Mouse (Mus musculus) liver, embryonic 11.5 days (tissue): ENCODE results near the gene Erp44. TPM values are rescaled to one million over a fixed set of nuclear protein-coding genes. Genes with fewer than 3 reads are reported as not detected.
A peak's percentile ranks its signal among the peaks of the same experiment; 100 is the strongest.

Experiments
- ATAC-seq: fragments of 200-750 bp; cut with Nextera tagmentation; replicated peaks from 2 replicates; pipeline ENCODE4 v1.8.0; 2017; ENCODE audit warnings: moderate number of reproducible peaks, mild to moderate bottlenecking, moderate TSS enrichment, moderate library complexity; ENCODE audit not compliant: low FRiP score
- DNase-seq: peaks from one replicate; pipeline ENCODE4 v3.0.0-alpha.2; 2017; ENCODE audit warnings: low spot score
- H3K27ac ChIP-seq: fragments of 300-500 bp; sonication (generic); 2 replicates; pipeline ENCODE4 v1.5.1; 2014; ENCODE audit warnings: mild to moderate bottlenecking, low read depth, low read length, control low read depth
- H3K27me3 ChIP-seq: fragments of 300-500 bp; sonication (generic); replicated peaks from 2 replicates; pipeline ENCODE4 v1.6.1; 2014; ENCODE audit warnings: low read length, mixed read lengths; ENCODE audit not compliant: control insufficient read depth, insufficient read depth
- H3K36me3 ChIP-seq: fragments of 300-500 bp; sonication (generic); 2 replicates; pipeline ENCODE4 v1.6.1; 2014; ENCODE audit warnings: mild to moderate bottlenecking, low read length, moderate library complexity, mixed read lengths; ENCODE audit not compliant: control insufficient read depth, insufficient read depth
- H3K4me1 ChIP-seq: fragments of 300-500 bp; sonication (generic); replicated peaks from 2 replicates; pipeline ENCODE4 v1.6.1; 2014; ENCODE audit warnings: low read length, mixed read lengths; ENCODE audit not compliant: control insufficient read depth, insufficient read depth
- H3K4me2 ChIP-seq: fragments of 300-500 bp; sonication (generic); 2 replicates; pipeline ENCODE4 v1.6.1; 2014; ENCODE audit warnings: mild to moderate bottlenecking, control low read depth, moderate library complexity
- H3K4me3 ChIP-seq: fragments of 300-500 bp; sonication (generic); 2 replicates; pipeline ENCODE4 v1.5.1; 2014; ENCODE audit warnings: low read depth, low read length, control low read depth
- H3K9ac ChIP-seq: fragments of 300-500 bp; sonication (generic); 2 replicates; pipeline ENCODE4 v1.6.1; 2014; ENCODE audit warnings: low read depth, low read length, control low read depth
- H3K9me3 ChIP-seq: fragments of 300-500 bp; sonication (generic); 2 replicates; pipeline ENCODE4 v1.6.1; 2016; ENCODE audit warnings: low read length, inconsistent platforms, mixed read lengths; ENCODE audit not compliant: control insufficient read depth
- WGBS: fragments of 180-500 bp; shearing (Covaris S2); extraction: QIAGEN DNeasy Blood & Tissue Kit; methylation state at CpG from one replicate; pipeline ENCODE4 v1.1.7; 2014; 5-methylcytosine and 5-hydroxymethylcytosine counted together
- polyA plus RNA-seq: library from polyadenylated mRNA; unstranded; fragments of >200 nt; fragmentation: Nextera tagmentation; extraction: Ambion mirVana; gene quantifications from 2 replicates; pipeline ENCODE4 v1.2.1, GENCODE M21; 2014

Erp44 gene
- polyA plus RNA-seq, 1 experiment from 2014 or later: 73.4 TPM

DNA sequence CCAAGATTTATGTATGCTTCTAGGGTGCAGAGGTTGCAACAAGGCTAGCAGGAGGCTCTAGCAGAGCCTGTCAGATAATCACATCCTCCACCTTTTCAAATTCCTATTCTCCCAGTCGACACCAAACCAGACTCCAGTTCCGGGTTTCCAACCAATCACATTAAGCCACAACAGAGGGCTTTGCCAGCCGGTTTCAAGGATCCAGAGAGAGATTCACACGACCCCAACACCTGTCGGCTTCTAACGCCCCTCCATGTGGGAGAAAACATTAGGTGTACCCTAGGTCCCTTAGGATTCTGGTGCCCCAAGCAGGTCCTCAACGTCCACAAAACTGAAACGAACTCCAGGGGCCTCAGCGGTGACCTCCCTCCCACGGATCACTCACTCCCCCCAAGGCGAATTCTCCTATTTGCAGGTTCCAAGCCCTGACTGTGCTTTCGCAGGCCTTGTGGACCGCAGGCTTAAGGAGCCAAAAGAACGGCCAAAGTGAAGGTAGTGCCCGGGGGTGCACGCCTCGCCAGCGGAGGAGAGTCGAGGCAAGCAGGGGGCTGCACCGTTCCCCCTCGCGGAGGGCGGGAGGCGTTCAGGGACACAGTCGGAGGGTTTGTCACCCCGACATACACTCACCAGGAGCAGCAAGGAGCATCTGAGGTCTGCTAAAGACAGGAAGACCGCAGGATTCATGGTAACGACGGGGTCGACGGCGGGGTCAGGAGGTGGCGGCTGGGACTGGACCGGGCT lies 431 bp downstream of the Erp44 start:
- Histone ChIP-seq H3K36me3 (no peaks in the 10 kb centered on the region), H3K9ac (peak overlapping the region; percentile 93), H3K9me3 (no peaks in the 10 kb centered on the region), H3K4me1 (peaks cover 4% of the 10 kb centered on the region; the same call in 1 of the 2 replicates), H3K4me3 (peak overlapping the region; percentile 96), H3K4me2 (peak overlapping the region; percentile 88), H3K27me3 (no peaks in the 10 kb centered on the region), H3K27ac (peak overlapping the region; percentile 74; the same call in 1 of the 2 replicates)
- DNase-seq: peak; percentile 52
- WGBS: 0% methylated on average over 34 of the region's 34 CpGs
- no peak; the same call in 1 of the 2 replicates for ATAC-seq

DNA sequence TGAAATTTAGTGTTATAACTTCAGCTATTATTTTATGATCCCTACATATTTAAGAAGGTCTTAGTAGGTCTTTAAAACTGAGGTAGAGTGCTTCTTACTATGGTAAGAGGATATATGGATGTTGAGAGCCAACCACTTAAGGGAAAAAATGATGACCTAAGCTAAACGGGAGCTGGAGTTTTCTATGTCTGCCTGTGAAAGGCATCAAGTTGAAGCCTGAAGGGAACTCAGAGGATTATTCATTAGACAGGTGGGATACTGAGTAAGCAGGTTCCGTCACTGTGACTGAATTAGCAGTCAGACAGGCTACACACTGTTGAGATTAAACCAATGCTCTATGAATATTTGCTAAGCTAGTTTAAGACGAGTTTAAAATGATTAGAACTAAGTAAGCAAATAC lies 2.3 kb downstream of the Erp44 start:
- ATAC-seq (no peak), DNase-seq (no peak)
- Histone ChIP-seq H3K4me2 (no peak overlapping the region), H3K4me1 (peaks cover 4% of the 10 kb centered on the region; the same call in 1 of the 2 replicates), H3K9ac (no peak overlapping the region), H3K4me3 (no peak overlapping the region), H3K27me3 (no peaks in the 10 kb centered on the region), H3K36me3 (no peaks in the 10 kb centered on the region), H3K9me3 (no peaks in the 10 kb centered on the region), H3K27ac (no peak overlapping the region)
- 80% methylated on average over 3 of the region's 3 CpGs for WGBS

DNA sequence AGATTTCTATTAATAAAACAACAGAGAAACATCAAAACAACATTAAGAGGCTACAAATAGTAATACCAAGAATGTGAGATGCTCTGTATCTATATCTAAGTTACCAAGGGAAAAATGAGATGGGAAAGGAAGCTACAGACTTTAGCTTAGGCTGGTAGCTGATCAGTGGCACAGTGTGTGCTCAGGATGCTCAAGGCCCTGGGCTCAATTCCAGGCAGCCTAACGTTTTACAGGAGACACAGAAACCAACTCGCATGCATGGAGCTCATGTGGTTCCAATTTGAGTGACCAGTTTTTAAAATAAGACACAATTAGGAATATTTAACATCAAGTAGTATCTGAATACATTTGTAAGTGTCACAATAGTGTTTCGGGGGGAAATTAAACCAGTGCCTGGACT lies 3.6 kb downstream of the Erp44 start:
- Histone ChIP-seq H3K4me3 (no peak overlapping the region), H3K27ac (no peak overlapping the region), H3K36me3 (no peaks in the 10 kb centered on the region), H3K4me2 (no peak overlapping the region), H3K27me3 (no peaks in the 10 kb centered on the region), H3K9me3 (no peaks in the 10 kb centered on the region), H3K9ac (no peak overlapping the region), H3K4me1 (peaks cover 4% of the 10 kb centered on the region; the same call in 1 of the 2 replicates)
- 85% methylated on average over 3 of the region's 3 CpGs for WGBS
- DNase-seq: no peak
- no peak for ATAC-seq

DNA sequence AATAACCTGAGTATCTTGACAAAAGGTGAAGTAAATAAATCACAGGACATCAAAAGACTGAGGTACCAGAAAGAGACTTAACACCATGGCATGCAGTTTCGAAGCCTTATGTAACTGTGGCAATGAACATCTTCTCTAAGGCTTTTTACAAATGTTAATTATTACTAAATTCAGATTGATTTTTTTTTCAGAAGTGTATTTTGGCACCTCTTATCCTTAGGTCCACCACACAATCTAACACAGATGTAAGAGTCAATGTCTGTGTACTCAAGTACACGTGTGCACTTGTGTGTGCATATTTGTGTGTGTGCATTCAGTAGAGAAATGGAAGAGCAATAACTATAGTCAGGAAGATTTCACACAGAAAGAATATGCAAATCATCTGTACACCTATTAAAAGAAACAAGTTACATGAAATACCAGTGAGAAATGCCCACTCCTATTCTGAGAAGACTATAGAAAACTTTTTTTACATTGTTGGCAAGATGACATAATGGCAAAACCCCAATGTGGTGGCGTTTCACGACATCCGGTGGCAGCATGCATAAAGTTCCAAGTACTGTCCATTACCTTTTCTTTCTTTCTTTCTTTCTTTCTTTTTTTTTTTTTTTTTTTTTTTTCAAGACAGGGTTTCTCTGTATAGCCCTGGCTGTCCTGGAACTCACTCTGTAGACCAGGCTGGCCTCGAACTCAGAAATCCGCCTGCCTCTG lies 6.1 kb downstream of the Erp44 start:
- DNase-seq (no peak), ATAC-seq (no peak)
- WGBS: 87% methylated on average over 7 of the region's 7 CpGs

DNA sequence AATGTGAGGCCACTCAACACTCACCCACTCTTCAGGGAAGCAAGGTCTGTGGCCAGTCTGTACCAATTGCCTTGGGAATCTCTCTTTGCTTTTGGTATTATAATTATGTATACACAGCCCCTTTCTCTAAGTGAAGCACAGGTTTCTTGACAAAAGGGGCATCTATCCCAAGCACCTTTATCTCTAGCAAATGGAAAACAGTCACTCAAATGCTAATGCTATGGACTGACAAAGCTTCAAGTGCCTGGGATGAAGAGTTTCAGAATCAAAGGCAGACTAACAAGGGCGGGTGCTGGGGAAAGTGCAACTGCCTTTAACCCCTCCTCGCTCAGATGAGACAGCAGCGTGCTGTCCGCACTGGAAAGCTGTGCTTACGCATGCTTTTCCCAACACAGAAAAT lies 7.5 kb downstream of the Erp44 start:
- no peaks in the 10 kb centered on the region for H3K27me3 ChIP-seq
- no peak overlapping the region for H3K9ac ChIP-seq
- no peaks in the 10 kb centered on the region for H3K36me3 ChIP-seq
- ATAC-seq (no peak), DNase-seq (no peak)
- H3K4me2 ChIP-seq: no peak overlapping the region
- H3K27ac ChIP-seq: no peak overlapping the region
- H3K4me3 ChIP-seq: no peak overlapping the region
- 72% methylated on average over 5 of the region's 5 CpGs for WGBS
- H3K4me1 ChIP-seq: no peaks in the 10 kb centered on the region
- H3K9me3 ChIP-seq: no peaks in the 10 kb centered on the region

More for the DNA sequence above, 6.1 kb downstream of the Erp44 start:
- no peak overlapping the region for H3K4me3 ChIP-seq
- no peak overlapping the region for H3K9ac ChIP-seq
- H3K27me3 ChIP-seq: no peaks in the 10 kb centered on the region
- no peak overlapping the region for H3K4me2 ChIP-seq
- no peaks in the 10 kb centered on the region for H3K36me3 ChIP-seq
- no peaks in the 10 kb centered on the region for H3K4me1 ChIP-seq
- no peaks in the 10 kb centered on the region for H3K9me3 ChIP-seq
- no peak overlapping the region for H3K27ac ChIP-seq

DNA sequence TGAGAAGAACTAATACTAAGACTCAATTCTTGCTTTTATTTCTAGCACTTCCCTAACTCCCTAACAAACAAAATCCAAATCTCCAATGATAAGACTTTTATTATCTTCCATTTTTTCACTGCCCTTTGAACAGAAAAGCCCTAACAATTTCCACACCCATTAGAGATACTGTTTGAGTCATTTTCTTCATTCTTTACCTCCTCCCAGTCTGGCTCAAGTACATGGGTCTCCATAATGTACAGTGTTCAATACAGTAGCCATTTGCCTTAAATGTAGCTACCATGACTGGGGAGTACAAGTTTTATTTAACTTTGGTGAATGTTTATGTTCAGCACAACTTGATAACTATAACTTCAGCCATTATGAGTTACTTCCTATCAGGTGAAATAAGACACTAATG lies 8.8 kb downstream of the Erp44 start:
- Histone ChIP-seq H3K4me2 (no peak overlapping the region), H3K4me3 (no peak overlapping the region), H3K27ac (no peak overlapping the region), H3K36me3 (no peaks in the 10 kb centered on the region), H3K27me3 (no peaks in the 10 kb centered on the region), H3K9ac (no peak overlapping the region), H3K9me3 (no peaks in the 10 kb centered on the region), H3K4me1 (0 out of 2 replicates have a peak, but pooled peaks cover 6% of the 10 kb centered on the region)
- ATAC-seq: no peak
- DNase-seq: no peak

DNA sequence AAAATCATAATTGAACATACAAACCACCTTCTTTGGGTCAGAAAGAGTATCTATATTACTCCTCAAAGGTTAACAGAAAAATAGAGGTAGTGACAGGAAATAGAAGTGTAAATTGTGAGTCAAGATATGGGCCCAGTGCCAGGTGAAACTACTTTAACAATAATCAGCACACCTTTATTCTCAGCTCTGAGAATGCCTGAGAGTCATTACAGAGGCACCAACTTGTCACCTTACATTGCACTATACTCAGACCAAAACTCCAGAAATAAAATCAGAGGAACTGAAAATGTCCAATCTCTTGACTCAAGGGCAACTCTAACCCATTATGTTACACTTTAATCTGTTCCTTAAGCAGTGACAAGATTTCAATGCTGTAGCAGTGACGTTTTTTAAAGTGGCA lies 11.2 kb downstream of the Erp44 start:
- H3K4me1 ChIP-seq: 0 out of 2 replicates have a peak, but pooled peaks cover 6% of the 10 kb centered on the region
- no peak overlapping the region for H3K4me3 ChIP-seq
- no peaks in the 10 kb centered on the region for H3K9me3 ChIP-seq
- no peak overlapping the region for H3K4me2 ChIP-seq
- ATAC-seq (no peak), DNase-seq (no peak)
- H3K36me3 ChIP-seq: no peaks in the 10 kb centered on the region
- no peaks in the 10 kb centered on the region for H3K27me3 ChIP-seq
- no peak overlapping the region for H3K27ac ChIP-seq
- WGBS: 79% methylated on average over 1 of the region's 1 CpGs
- H3K9ac ChIP-seq: no peak overlapping the region

DNA sequence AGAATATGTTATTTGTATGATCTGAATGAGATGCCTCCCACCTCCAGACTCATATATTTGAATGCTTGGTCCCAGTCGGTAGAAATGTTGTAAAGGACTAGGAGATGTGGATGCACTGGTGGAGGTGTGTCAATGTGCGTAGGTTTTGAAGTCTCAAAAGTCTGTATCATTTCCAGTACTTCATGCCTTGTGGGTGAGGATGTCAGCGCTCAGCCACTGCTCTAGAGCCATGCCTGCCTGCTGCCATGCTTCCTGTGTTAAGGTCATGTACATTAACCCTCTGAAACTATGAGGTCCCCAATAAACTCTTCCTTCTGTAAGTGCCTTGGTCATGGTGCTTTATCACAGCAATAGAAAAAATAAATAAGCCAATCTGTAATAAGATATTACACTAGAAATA lies 11.7 kb downstream of the Erp44 start:
- Histone ChIP-seq H3K27ac (no peak overlapping the region), H3K4me1 (0 out of 2 replicates have a peak, but pooled peaks cover 6% of the 10 kb centered on the region), H3K9me3 (no peaks in the 10 kb centered on the region), H3K4me3 (no peak overlapping the region), H3K36me3 (no peaks in the 10 kb centered on the region), H3K9ac (no peak overlapping the region), H3K27me3 (no peaks in the 10 kb centered on the region), H3K4me2 (no peak overlapping the region)
- WGBS: 84% methylated on average over 3 of the region's 3 CpGs
- no peak for ATAC-seq
- DNase-seq: no peak

DNA sequence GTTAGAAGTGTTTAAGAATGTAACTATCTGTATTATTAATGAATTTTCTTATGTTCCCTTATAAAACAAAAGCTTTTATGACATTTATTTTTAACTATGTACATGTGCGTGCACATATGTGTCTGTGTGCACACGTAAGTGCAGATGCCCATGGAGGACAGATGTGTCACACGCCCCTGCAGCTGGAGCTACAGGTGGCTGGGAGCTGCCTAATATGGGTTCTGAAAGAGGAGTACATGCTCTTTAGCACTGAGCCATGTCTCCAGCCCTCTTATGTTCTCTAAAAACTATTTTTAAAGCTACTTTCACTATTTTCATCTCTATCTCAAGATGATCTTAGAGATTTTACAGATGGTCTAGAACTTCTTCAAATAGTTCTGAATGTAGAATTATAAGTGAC lies 21.3 kb downstream of the Erp44 start:
- no peaks in the 10 kb centered on the region for H3K4me1 ChIP-seq
- no peak overlapping the region for H3K9ac ChIP-seq
- no peaks in the 10 kb centered on the region for H3K27me3 ChIP-seq
- H3K4me3 ChIP-seq: no peak overlapping the region
- 88% methylated on average over 3 of the region's 3 CpGs for WGBS
- ATAC-seq (no peak), DNase-seq (no peak)
- H3K36me3 ChIP-seq: no peaks in the 10 kb centered on the region
- no peak overlapping the region for H3K4me2 ChIP-seq
- no peak overlapping the region for H3K27ac ChIP-seq
- no peaks in the 10 kb centered on the region for H3K9me3 ChIP-seq
